Mouse (Mus musculus) splenic B cell, adult 2 months (primary cell): ENCODE results near the gene Ptprh.
"Not testable (repeated sequence)": the region's sequence is repeated elsewhere in the genome, so short reads cannot be mapped to it uniquely, and the experiment has no call there.

Experiments used
- DNase-seq: peaks from one replicate; pipeline ENCODE4 v3.0.0-alpha.2; 2011; ENCODE audit warnings: low read depth, low spot score
- H3K27me3 ChIP-seq: 2 replicates; pipeline ENCODE4 v1.6.1; 2012; ENCODE audit warnings: mild to moderate bottlenecking, low read length, moderate library complexity, mixed read lengths; ENCODE audit not compliant: control insufficient read depth, poor library complexity, insufficient read depth, severe bottlenecking
- H3K36me3 ChIP-seq: 2 replicates; pipeline ENCODE4 v1.6.1; 2012; ENCODE audit warnings: mild to moderate bottlenecking, low read length, moderate library complexity, mixed read lengths; ENCODE audit not compliant: control insufficient read depth, poor library complexity, insufficient read depth, severe bottlenecking

Gene Ptprh

DNA sequence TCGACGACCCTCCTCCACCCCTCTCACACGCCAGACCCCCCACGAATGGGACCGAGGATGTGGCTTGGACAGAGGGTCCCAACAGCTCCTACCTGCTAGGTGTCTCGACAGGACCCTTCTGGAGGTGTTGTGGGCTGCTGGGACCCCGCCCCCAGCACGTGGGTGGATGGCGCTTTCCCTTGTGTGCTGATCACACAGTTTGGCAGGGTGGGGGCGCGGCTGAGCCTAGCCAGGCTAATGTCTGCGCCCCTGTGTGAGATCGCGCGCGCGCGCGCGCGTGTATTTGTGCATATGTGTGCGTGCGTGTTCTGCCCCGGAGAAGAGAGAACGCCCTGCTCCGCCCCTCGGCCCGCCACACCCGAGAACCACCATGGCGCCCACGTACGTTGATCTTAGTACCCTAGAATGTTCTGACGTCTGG lies 56.6 kb downstream of the Ptprh start, which contains the start of gene Syt5:
Syt5 (minus strand) TSS at position 321 of the 421 bp plus-strand sequence.
- Histone ChIP-seq H3K27me3 (no peaks in the 10 kb centered on the region), H3K36me3 (no peaks in the 10 kb centered on the region)
- DNase-seq = no peak

DNA sequence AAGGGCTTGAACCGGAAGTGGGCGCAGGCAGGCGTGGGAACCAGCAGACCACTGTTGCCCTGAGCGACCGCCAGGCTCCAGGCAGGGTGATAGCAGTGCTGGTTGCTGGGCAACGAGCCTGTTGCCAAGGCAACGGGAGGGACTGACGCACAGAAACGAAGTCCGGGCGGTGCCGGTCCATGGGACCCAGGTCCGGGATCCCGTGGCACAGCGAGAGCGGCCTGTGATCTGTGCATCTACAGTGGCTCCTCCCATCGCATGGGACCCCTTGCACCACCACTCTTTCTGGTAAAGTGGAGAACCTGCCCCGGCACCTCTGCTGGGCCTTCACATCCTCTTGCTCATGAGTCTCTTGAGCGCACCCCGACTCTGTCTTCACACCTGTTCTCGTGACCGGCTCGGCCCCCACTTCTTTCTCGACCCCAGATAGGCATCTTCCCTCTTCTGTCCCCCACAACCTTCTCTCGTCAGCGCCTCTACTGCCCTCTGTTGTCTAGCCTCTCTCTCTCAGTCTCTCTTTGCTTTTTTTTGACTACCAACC lies 57.2 kb downstream of the Ptprh start:
- no peaks in the 10 kb centered on the region for H3K36me3 ChIP-seq
- H3K27me3 ChIP-seq = no peaks in the 10 kb centered on the region
- peak; percentile 35 for DNase-seq

DNA sequence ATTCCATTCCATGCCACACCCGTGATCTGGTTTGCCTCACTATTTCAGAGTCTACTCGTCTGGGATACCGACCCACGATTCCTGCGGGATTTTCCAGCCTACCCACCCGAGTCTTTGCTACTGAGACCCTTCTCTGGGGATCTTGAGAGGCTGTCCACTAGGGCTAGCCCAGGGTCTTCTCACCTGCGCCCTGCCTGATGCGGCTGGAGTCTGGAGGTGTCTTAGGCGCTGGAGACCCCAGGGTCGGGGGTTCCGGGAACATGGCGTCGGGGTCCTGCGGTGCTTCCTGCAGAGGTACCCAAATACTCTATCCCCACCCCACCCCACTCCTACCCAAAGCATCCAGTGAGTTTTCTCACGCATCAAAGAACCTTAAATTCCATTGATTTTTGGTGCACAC lies 57.8 kb downstream of the Ptprh start:
- Histone ChIP-seq H3K36me3 (no peaks in the 10 kb centered on the region), H3K27me3 (no peaks in the 10 kb centered on the region)
- DNase-seq = no peak

GRCm38 (mm10) chr7:4542013-4542412 lies 61.8 kb downstream of the Ptprh start:
- H3K36me3 ChIP-seq = no peaks in the 10 kb centered on the region
- no peaks in the 10 kb centered on the region for H3K27me3 ChIP-seq
- no peak for DNase-seq

DNA sequence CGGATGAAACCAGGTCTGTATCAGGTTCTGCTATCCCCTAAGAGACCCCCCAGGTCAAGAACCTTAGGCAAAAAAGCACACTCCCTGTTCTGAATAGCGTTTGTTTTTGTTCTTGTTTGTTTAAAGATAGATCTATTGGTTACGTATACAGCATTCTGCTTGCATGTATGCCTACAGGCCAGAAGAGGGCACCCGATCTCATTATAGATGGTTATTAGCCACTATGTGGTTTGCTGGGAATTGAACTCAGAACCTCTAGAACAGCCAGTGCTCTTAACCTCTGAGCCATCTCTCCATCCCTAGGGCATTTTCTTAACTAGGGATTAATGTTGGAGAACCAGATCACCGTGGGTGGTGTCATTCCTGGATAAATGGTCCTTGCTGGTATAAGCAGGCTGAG lies 62.5 kb downstream of the Ptprh start:
- DNase-seq = no peak
- Histone ChIP-seq H3K36me3 (no peaks in the 10 kb centered on the region), H3K27me3 (no peaks in the 10 kb centered on the region)

DNA sequence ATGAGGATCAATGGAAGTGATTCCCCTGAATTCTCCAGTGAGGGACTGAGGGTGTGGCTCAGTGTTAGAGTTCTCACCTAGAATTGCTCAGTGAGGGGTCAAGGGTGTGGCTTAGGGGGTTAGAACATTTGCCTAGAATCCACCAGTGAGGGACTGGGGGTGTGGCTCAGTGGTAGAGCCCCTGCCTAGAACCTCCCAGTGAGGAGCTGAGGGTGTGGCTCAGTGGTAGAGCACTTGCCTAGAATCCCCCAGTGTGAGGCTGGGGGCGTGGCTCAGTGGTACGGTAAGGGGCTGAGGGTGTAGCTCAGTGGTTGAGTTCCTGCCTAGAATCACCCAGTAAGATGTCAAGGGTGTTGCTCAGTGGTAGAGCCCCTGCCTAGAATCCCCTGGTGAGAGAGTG lies 64.8 kb downstream of the Ptprh start:
- no peak for DNase-seq
- no peaks in the 10 kb centered on the region for H3K27me3 ChIP-seq
- H3K36me3 ChIP-seq = no peaks in the 10 kb centered on the region

GRCm38 (mm10) chr7:4537181-4537580 lies 66.7 kb downstream of the Ptprh start:
- Histone ChIP-seq H3K36me3 (no peaks in the 10 kb centered on the region), H3K27me3 (0 out of 2 replicates have a peak, but pooled peaks cover 1% of the 10 kb centered on the region)
- no peak for DNase-seq

DNA sequence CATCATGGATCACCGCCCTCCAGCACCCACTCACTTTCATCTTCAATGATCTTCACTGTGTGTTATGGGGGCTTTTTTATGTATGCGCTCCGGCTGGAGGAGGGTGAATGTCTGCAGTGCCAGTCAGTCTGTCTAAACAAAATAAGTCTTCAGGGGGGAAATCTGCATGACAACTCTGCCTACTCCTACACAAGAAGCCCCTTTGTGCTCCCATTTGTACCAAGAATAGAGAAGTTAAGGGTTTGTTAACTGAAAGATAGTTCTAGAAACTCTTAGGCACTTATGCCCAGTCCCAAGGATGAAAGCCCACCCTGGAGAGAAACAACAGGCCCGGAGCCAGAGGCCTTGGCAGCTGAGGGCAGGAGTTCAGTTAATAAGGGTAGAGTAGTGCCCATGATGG lies 67.5 kb downstream of the Ptprh start:
- DNase-seq = no peak
- H3K27me3 ChIP-seq = 0 out of 2 replicates have a peak, but pooled peaks cover 1% of the 10 kb centered on the region
- H3K36me3 ChIP-seq = no peaks in the 10 kb centered on the region

DNA sequence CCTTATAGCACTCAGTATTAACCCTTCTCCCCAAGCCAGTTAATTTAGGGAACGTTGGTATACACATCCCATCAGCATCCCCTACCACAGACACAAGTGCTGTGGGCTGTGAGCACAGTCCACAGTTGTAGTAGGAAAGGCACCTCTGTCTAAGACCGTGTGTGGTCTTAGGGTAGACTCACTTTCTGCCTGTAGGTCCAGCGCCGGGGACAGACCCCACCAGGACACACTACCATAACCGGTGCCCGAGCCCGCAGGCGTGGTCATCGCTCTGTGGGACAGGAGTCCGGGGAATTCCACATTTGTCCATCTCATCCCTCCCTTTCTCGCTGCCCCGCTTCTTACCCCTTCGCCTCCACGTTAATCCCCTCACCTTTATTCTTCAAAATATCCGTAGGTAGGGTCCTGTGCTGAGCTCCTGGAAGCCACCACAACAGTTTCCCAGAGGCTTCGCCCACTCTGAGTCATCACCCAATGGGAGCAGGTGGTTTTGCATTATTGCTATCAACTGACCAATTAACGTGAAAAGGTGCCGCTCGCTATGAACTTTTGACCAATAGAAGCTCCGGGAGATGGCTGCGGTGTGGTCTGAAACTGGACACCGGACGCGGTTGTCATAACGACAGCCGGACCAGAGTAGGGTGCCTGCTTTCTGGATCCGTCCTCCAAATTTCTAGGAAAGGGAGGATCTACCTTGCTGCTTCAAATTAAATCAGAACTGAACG lies 71.7 kb downstream of the Ptprh start, which contains the start of gene Dnaaf3:
Dnaaf3 (minus strand) TSS at position 449 of the 725 bp plus-strand sequence.
- Histone ChIP-seq H3K27me3 (0 out of 2 replicates have a peak, but pooled peaks cover 1% of the 10 kb centered on the region), H3K36me3 (no peaks in the 10 kb centered on the region)
- no peak for DNase-seq

DNA sequence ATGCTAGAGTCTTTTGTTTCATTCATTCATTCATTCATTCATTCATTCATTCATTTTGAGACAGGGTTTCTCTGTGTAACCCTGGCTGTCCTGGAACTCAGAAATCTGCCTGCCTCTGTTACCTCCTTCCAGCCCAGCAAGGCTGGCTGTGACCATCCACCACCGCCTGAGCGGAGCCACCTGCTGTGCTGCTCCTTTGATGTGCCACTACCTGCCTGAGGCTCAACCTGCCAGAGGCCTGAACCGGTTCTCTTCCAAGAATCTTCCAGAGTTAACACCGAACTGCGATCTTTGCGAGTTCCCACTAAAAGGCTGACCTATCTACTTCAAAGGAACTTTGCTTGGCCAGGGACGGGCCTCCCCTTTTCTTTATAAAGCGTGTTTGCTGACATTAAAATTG lies 73.7 kb downstream of the Ptprh start:
- not testable (repeated sequence) for H3K36me3 ChIP-seq, DNase-seq, H3K27me3 ChIP-seq

DNA sequence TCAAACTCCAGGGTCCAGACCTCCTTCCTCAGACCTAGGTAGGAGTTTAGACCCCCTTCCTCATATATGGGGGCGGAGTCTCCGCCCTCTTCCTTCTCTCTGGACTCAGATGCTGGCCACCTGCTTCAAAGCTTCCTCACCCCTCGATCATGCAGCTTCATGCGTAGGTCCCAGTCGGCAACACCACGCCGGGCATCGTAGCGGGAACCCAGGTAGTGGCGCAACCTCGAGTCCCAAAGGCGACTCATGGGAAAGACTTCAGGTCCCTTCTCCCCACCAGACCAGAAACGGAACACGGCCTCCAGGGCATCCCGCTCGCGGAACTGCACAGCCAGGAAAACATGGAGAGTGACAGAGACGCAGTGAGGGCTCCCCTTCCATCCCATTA lies 76.5 kb downstream of the Ptprh start:
- Histone ChIP-seq H3K27me3 (no peaks in the 10 kb centered on the region), H3K36me3 (no peaks in the 10 kb centered on the region)
- no peak for DNase-seq

DNA sequence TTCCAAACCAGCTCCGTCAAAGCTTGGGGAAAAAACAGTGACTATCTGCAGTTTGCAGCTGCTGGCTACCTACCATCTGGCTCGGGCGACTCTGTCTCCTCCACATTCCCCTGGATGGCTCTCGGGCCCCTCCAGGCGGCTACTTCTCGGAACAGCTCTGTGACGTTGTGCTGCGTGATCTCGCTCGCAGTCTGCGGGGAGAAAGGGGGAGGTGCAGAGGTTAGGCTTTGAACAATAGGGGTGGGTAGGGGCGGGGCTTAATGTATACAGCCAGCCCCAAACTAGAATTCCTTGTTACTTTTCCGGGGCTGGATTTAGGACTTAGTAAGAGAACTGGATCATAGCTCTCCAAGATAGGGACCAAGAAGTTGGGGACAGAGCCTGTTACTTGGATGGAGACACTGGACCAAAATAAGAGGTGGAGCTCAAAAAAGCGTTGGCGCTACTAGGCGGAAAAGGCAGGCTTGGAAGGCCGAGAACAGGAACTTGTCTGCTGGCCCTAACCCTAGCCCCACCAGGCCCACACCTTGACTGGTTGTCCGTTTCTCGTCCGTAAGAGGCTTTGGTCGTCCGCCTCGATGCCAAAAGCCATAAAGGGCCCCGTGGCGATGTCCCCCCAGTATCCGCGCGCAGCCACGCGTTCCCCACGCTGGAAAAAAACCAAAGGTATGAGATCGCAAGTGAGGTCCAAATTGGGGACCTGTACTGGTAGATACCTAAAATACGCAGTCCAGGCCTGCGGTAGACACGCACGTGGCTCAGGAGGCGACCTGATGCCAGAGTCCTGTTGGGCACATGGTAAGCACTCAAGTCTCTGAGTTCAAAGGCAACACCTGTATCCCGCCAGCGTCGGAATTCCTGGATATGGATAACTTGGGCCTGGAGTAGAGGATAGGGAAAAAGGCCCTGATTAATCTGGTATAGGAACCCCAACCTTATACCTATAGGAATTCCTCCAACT lies 77.2 kb downstream of the Ptprh start:
- Histone ChIP-seq H3K27me3 (no peaks in the 10 kb centered on the region), H3K36me3 (no peaks in the 10 kb centered on the region)
- peak; percentile 90 for DNase-seq

DNA sequence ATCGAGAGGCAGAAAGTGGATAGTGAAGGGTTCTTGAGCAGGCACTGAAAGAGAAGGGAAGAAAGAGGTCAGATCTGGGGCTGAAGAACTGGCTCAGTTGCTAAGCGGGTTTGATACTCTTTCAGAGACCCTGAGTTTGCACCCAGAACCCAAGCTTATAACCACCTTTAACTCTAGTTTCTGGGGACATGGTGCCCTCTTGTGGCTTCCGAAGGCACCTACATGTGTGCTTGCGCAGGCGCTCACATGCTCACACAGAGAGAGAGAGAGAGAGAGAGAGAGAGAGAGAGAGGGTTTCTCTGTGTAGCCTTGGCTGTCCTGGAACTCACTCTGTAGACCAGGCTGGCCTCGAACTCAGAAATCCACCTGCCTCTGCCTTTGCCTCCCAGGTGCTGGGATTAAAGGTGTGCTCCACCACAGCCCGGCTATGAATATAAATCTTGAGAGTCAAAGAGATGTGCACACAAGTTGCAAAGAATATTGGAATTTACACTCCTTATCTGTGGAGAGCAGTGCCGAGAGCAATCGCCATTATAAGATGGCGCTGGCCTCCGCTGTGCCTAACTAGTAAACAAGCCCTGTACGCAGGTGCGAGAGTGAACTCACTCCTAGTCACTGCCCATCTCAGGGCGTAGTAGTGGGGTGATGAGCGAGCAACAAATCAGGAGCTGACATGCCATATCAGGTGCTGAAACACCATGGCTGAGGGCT lies 79.5 kb downstream of the Ptprh start, which contains the start of gene Tnni3:
Tnni3 (minus strand) TSS at position 18 of the 711 bp plus-strand sequence.
- peak; percentile 84 for DNase-seq
- H3K27me3 ChIP-seq = not testable (repeated sequence)

More for the DNA sequence above, 79.5 kb downstream of the Ptprh start, which contains the start of gene Tnni3:
- not testable (repeated sequence) for H3K36me3 ChIP-seq
